Mouse (Mus musculus): ENCODE measurements at regions not wholly inside any gene's neighbourhood (a gene's known extent, or its start where the extent isn't known, plus 50 kb on each side); places are given as distances from the start of the nearest gene placed in this dataset.
"Not testable (repeated sequence)": the region's sequence is repeated elsewhere in the genome, so short reads cannot be mapped to it uniquely, and the experiment has no call there.

DNA sequence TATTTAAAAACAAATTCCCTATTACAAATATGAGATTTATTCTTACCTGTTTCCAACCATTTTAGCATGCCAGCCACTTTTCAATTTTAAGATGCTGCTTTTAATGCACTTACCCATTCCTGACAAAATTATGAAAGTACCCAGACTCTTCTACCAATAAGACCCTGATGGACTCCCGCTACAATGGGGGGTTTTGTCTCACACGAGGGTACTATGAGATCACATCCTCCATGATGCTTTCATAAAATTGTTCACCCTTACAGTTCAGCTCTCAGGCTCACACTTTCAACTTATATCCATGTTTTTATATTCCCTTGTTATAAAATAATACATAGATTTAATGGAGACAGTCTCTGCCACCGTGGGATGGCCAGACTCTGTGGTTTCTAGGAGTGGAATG lies 68.1 kb upstream of the Adamts18 start:
- no peak for DNase-seq (ENCODE audit: low spot score)

GRCm38 (mm10) chr8:113917197-113917596 lies 68.7 kb upstream of the Adamts18 start:
- no peak for DNase-seq (ENCODE audit: low spot score)

GRCm38 (mm10) chr8:113920306-113920705 lies 71.8 kb upstream of the Adamts18 start:
- no peak for DNase-seq (ENCODE audit: low spot score)

GRCm38 (mm10) chr8:113923381-113923780 lies 74.8 kb upstream of the Adamts18 start:
- no peak for DNase-seq (ENCODE audit: low spot score)

GRCm38 (mm10) chr8:113953721-113954120 lies 105.2 kb upstream of the Adamts18 start:
- DNase-seq (ENCODE audit: low spot score) = no peak

- no peak for DNase-seq (ENCODE audit: low spot score)
Measured at GRCm38 (mm10) chr8:113956439-113957043, 108.0 kb upstream of the Adamts18 start.

- no peak for DNase-seq (ENCODE audit: low spot score)
Measured at GRCm38 (mm10) chr8:113957821-113958220, 109.3 kb upstream of the Adamts18 start.

GRCm38 (mm10) chr8:113975810-113976209 lies 127.3 kb upstream of the Adamts18 start:
- DNase-seq (ENCODE audit: low spot score) = no peak

DNA sequence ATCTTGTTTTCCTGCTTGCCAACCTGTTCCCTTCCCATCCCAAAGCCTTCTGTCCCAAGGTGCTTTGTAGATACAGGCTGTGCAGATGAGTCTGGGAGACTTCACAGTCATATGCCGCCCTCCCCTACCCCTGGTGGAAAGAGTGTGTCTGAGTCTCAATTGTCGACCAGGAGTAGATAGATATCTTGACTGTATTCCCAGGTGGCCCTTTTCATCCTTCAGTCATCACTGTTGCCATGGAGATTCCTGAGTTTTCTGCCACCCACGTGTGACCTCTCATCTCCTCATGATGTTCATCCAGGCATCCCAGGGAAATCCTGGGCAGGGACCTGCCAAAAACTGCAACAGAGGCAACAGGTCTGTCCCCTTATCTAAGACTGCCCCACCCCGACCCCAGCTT lies 128.1 kb upstream of the Adamts18 start:
- DNase-seq (ENCODE audit: low spot score) = no peak

DNA sequence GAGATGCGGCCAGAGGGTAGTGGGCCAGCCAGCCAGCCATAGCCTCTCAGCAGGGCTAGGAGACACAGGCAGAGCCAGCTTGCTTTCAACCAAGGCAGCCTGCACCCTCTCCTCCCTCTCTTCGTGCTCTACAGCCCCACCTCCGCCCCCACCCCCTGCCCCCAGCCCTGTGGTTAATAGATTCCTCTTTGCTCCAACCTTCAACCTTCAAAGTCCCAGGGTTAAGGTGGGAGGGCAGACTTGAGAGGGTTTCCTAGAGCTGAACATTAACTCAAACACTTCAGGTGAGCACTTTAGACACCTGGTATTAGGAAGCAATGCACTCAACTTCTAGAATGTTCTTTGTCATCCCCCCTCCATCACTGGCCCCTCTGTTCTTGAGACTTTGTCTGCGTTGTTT lies 128.5 kb upstream of the Adamts18 start:
- DNase-seq (ENCODE audit: low spot score) = no peak

DNA sequence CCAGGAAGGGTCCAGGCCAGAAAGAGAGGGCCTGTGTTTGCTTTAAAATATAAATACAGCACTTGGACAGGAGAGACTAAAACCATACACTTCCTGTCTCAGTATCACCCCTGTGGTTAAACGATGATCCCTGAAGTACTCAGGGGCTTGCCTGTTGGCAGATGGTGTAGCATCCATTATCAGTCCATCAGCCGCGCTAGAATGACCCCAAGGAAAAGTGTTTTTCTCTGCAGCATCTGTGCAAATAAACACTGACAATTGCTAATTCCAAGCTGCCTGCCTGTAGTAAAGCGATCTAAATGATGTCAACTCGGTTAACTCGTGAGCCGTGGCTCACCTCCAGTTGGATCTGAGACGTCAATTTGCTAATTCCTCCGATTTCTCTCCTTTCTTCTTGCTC lies 130.4 kb upstream of the Adamts18 start:
- DNase-seq (ENCODE audit: low spot score) = no peak

- no peak for DNase-seq (ENCODE audit: low spot score)
Measured at GRCm38 (mm10) chr8:113979837-113980236, 131.3 kb upstream of the Adamts18 start.

GRCm38 (mm10) chr8:113981339-113981738 lies 132.8 kb upstream of the Adamts18 start:
- no peak for DNase-seq (ENCODE audit: low spot score)

GRCm38 (mm10) chr8:113984845-113985244 lies 136.3 kb upstream of the Adamts18 start:
- no peak for DNase-seq (ENCODE audit: low spot score)

DNA sequence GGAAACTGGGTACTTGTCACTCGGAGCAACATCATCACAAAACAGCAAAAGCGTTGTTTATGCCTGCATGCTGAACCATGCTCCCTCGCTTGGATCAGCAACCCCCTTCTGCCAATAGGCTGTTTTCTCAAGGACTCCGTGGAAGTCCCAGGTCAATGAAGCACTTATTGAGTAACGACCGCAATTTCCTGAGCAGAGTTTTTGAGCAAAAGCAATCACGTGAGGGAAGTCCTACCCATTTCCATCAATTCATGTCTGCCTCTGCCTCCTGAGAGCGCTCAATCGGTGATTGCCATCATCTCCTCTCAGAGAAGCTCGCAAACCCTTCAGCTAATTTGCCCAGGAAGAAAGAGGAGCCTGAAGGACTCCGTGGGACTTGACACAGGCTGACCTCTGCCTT lies 136.9 kb upstream of the Adamts18 start:
- no peak for DNase-seq (ENCODE audit: low spot score)

GRCm38 (mm10) chr8:113985948-113986347 lies 137.4 kb upstream of the Adamts18 start:
- no peak for DNase-seq (ENCODE audit: low spot score)

DNA sequence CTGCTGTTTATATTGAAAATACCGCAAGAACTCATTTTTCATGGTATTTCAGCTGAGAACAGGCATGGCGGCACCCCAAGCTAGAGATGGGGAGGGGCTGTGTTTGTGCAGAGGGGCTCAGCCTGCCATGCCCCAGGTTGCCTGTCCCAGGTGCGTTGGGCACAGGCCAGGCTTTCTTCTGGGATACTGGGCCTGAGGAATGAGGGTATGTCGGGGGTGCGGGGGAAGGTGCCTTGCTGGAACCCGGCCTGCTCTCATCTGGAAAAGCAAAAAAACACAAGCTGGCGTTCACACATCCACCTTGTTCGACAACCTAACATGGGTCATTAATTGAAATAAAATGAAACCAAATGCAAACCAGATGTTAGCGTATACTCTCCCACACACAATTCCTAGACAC lies 142.2 kb upstream of the Adamts18 start:
- DNase-seq (ENCODE audit: low spot score) = no peak

GRCm38 (mm10) chr8:113998881-113999280 lies 134.5 kb upstream of the Nudt7 start:
- DNase-seq (ENCODE audit: low spot score) = peak; percentile 52

- DNase-seq (ENCODE audit: low spot score) = no peak
Measured at GRCm38 (mm10) chr8:114001674-114002073, 131.7 kb upstream of the Nudt7 start.

- DNase-seq (ENCODE audit: low spot score) = no peak
Measured at GRCm38 (mm10) chr8:114004436-114004835, 128.9 kb upstream of the Nudt7 start.

- DNase-seq (ENCODE audit: low spot score) = no peak
Measured at GRCm38 (mm10) chr8:114006587-114006986, 126.8 kb upstream of the Nudt7 start.

DNA sequence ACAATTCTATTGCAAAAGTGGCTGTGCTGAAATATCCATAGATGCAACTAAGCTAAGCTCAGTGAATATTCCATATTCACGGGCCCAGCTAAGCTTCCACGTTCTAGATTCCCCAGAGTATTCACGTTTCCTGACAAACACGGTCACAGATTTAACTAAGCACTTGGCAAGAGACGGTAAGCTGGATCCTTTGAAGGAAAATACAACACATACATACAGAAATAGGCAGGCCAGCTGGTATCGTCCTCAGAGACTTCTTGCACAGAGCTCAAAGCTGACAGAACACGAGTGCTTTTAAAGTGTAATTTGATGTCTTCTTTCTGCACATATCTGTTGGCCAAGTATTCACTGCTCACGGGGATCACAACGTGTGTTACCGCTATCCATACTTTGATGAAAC lies 126.3 kb upstream of the Nudt7 start:
- DNase-seq (ENCODE audit: low spot score) = no peak

- DNase-seq (ENCODE audit: low spot score) = no peak
Measured at GRCm38 (mm10) chr8:114018364-114018763, 115.0 kb upstream of the Nudt7 start.

DNA sequence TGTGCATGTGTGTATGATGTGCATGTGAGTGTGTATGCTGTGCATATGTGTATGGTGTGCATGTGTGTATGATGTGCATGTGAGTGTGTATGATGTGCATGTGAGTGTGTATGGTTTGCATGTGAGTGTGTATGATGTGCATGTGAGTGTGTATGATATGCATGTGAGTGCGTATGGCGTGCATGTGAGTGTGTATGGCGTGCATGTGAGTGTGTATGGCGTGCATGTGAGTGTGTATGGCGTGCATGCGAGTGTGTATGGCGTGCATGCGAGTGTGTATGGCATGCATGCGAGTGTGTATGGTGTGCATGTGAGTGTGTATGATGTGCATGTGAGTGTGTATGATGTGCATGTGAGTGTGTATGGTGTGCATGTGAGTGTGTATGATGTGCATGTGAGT lies 103.2 kb upstream of the Nudt7 start:
- not testable (repeated sequence) for DNase-seq (ENCODE audit: low spot score)

- no peak for DNase-seq (ENCODE audit: low spot score)
Measured at GRCm38 (mm10) chr8:114052426-114052825, 80.9 kb upstream of the Nudt7 start.

Data from ovary, adult 18-20 months (tissue).